Mouse (Mus musculus) forebrain, embryonic 11.5 days (tissue): ENCODE data around the gene Gm10037. TPM values are rescaled to one million over a fixed set of nuclear protein-coding genes. Genes with fewer than 3 reads are reported as not detected.
"Not testable (repeated sequence)": the region's sequence is repeated elsewhere in the genome, so short reads cannot be mapped to it uniquely, and the experiment has no call there.

Experiments
- ATAC-seq: fragments of 200-750 bp; cut with Nextera tagmentation; replicated peaks from 2 replicates; pipeline ENCODE4 v1.8.0; 2017; ENCODE audit warnings: moderate TSS enrichment; ENCODE audit not compliant: low FRiP score
- DNase-seq: peaks from one replicate; pipeline ENCODE4 v3.0.0-alpha.2; 2017; ENCODE audit warnings: low spot score
- H3K27ac ChIP-seq: fragments of 300-500 bp; sonication (generic); 2 replicates; pipeline ENCODE4 v1.5.1; 2014; ENCODE audit warnings: low read depth, low read length
- H3K27me3 ChIP-seq: fragments of 300-500 bp; sonication (generic); 2 replicates; pipeline ENCODE4 v1.6.1; 2014; ENCODE audit warnings: mild to moderate bottlenecking, low read length, mixed read lengths; ENCODE audit not compliant: control insufficient read depth, insufficient read depth
- H3K36me3 ChIP-seq: fragments of 300-500 bp; sonication (generic); 2 replicates; pipeline ENCODE4 v1.6.1; 2014; ENCODE audit warnings: mild to moderate bottlenecking, low read length, moderate library complexity, mixed read lengths; ENCODE audit not compliant: control insufficient read depth, insufficient read depth
- H3K4me1 ChIP-seq: fragments of 300-500 bp; sonication (generic); replicated peaks from 2 replicates; pipeline ENCODE4 v1.6.1; 2014; ENCODE audit warnings: low read length, mixed read lengths; ENCODE audit not compliant: control insufficient read depth, insufficient read depth
- H3K4me2 ChIP-seq: fragments of 300-500 bp; sonication (generic); 2 replicates; pipeline ENCODE4 v1.6.1; 2014; ENCODE audit warnings: low read depth, mild to moderate bottlenecking, low read length, moderate library complexity, mixed read lengths; ENCODE audit not compliant: severe bottlenecking
- H3K4me3 ChIP-seq: fragments of 300-500 bp; sonication (generic); 2 replicates; pipeline ENCODE4 v1.5.1; 2014; ENCODE audit warnings: low read depth, low read length
- H3K9ac ChIP-seq: fragments of 300-500 bp; sonication (generic); 2 replicates; pipeline ENCODE4 v1.6.1; 2014; ENCODE audit warnings: low read length
- H3K9me3 ChIP-seq: fragments of 300-500 bp; sonication (generic); 2 replicates; pipeline ENCODE4 v1.6.1; 2016; ENCODE audit warnings: low read length, mixed read lengths; ENCODE audit not compliant: control insufficient read depth
- WGBS: fragments of 180-500 bp; shearing (Covaris S2); extraction: QIAGEN DNeasy Blood & Tissue Kit; methylation state at CpG from one replicate; pipeline ENCODE4 v1.1.7; 2014; 5-methylcytosine and 5-hydroxymethylcytosine counted together
- polyA plus RNA-seq: library from polyadenylated mRNA; unstranded; fragments of >200 nt; fragmentation: Nextera tagmentation; extraction: Ambion mirVana; gene quantifications from 2 replicates; pipeline ENCODE4 v1.2.1, GENCODE M21; 2014

Gene Gm10037
- polyA plus RNA-seq, 1 experiment from 2014 or later: 2.7 TPM

DNA sequence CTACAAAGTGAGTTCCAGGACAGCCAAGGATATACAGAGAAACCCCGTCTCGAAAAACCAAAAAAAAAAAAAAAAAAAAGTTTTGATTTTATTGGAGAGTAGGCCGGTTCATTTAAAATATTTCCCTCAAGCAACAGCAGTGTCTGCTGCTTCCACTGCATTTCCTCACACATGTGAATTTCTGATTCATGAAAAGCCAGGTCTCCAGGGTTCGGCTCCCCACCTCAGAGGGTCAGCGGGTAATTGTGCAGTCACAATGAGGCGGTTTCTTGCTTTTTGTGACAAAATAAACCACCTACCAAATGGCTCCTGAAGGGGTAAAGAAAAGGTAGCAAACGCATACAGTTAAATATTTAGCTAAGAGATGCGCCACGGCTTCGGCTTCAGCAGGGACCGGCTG is 32.1 kb downstream of the Gm10037 start, which contains the start of gene BC048507:
TSS of gene BC048507 (plus strand) at position 301 of the 400 bp plus-strand sequence.
- Histone ChIP-seq H3K36me3 (no peaks in the 10 kb centered on the region), H3K27me3 (no peaks in the 10 kb centered on the region), H3K27ac (no peak within 1 kb of the TSS), H3K4me3 (no peak within 1 kb of the TSS), H3K4me1 (no peaks in the 10 kb centered on the region), H3K9me3 (no peaks in the 10 kb centered on the region; the same call in 1 of the 2 replicates), H3K4me2 (no peak within 1 kb of the TSS), H3K9ac (no peak within 1 kb of the TSS)
- DNase-seq: no peak
- 89% methylated on average over 11 of the region's 11 CpGs for WGBS
- no peak for ATAC-seq

DNA sequence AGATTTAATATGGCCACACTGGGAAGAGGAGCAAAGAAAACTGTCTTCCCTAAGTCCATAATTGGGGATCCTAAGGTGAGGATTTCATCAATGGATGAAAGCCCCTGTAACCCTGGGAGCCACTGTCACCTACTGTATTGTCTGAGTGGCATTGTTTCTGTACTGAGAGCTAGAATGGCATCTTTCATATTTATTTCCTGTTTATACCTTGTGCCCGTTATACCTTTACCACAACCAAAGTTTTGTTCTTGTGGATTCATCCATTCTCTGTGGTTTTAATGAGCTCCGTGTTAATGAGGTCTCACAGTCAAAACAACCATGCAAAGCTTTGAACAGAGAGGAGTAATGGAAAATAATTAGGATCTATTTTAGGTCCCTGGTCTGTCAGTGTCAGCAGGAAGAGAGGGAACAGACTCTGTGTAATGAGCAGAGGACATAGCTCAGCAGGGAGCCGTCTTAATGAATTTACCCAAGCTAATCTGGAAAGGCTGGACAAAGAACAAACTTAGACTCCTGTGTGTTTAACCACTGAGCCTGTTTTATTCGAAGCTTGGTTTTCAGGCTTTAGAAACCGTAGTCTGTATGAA is 34.0 kb downstream of the Gm10037 start:
- DNase-seq (peak; percentile 67), ATAC-seq (peak; percentile 96)
- no peaks in the 10 kb centered on the region for H3K36me3 ChIP-seq

DNA sequence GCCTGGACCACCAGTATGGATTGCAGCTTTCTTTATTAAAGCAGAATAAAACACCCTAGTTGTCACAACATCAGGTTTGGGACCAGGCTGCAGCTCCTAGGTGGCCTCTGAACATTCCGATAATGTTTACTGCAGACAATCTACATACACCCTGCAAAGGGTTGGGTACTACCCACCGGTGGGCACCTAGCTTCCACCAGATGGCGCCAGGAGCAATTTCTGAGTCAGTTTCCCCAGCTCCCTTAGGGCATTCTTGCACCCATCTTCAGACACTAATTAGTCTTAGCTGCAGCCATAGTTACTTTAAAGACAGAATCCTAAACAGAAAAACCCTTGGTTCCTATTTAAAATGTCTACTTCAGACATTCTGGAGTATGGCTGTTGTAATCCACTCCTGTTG is 37.0 kb downstream of the Gm10037 start:
- Histone ChIP-seq H3K4me3 (no peak overlapping the region), H3K4me2 (no peak overlapping the region), H3K27me3 (no peaks in the 10 kb centered on the region), H3K9ac (no peak overlapping the region), H3K4me1 (no peaks in the 10 kb centered on the region), H3K9me3 (no peaks in the 10 kb centered on the region; the same call in 1 of the 2 replicates), H3K36me3 (no peaks in the 10 kb centered on the region), H3K27ac (no peak overlapping the region)
- WGBS: 32% methylated on average over 3 of the region's 3 CpGs
- no peak for ATAC-seq
- peak; percentile 58 for DNase-seq

More for the DNA sequence above, 34.0 kb downstream of the Gm10037 start:
- H3K4me3 ChIP-seq: no peak overlapping the region
- H3K4me2 ChIP-seq: no peak overlapping the region
- WGBS: 18% methylated on average over 5 of the region's 5 CpGs
- H3K9ac ChIP-seq: no peak overlapping the region
- no peaks in the 10 kb centered on the region; the same call in 1 of the 2 replicates for H3K9me3 ChIP-seq
- H3K27me3 ChIP-seq: no peaks in the 10 kb centered on the region
- H3K27ac ChIP-seq: no peak overlapping the region
- no peaks in the 10 kb centered on the region for H3K4me1 ChIP-seq

DNA sequence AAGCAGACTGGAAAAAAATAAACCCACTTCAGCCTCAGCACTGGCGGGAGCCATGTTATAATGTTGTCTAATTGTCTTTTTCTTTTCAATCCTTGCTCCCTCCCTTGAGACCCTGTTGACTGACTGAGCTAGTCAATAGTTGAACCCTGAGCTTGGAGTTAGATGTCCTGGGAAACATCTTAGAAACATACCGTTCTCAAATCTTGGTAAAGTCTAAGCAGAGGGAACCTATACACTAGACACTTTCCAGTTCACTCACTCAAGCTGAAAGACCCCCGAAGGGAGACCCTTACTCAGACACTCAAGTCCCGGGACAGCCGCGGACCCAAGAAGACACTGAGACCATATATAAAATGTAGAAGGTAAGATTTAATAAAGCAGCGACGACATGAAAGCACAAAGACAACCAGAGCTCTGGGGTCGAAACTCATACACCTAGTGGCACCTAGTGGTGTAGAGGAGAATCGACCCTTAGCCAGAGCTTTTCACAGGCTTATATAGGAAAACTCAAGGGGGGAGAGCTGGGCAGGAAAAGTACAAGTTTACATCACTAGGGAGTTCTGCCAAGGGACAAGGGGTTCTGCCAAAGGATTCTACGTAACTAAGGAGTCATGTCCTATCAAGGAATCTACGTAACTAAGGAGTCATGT is 45.3 kb downstream of the Gm10037 start:
- H3K4me1 ChIP-seq, ATAC-seq, H3K27ac ChIP-seq, H3K4me3 ChIP-seq, H3K27me3 ChIP-seq, H3K9ac ChIP-seq, DNase-seq, H3K36me3 ChIP-seq, H3K4me2 ChIP-seq, H3K9me3 ChIP-seq: not testable (repeated sequence)
- WGBS: 38% methylated on average over 6 of the region's 12 CpGs

DNA sequence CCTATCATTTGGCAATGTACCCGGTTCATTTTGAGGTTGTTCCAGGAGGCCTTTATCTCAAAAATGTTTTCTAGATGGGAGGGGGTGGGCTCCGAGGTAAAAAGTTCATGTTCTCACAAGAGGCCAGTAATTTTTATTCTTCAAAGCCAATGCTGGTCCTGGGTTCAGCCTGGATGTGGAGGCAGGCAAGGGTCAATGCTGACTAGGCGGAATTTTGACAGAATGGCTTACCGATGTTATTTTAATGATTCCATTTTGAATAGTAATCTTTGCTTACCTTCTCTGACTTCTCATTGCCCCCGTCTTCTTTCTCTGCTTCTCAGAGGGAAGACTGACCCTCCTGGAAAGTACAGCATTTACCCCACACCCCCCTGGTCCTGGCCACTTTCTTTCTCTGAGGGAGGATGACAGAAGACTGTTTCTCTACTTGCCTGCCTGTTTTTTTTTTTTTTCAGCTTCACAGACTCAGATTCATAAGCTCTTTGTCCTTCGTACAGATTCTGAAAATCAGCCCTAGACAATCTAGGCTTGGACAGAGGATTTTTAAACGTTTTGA is 45.9 kb downstream of the Gm10037 start:
- 67% methylated on average over 6 of the region's 7 CpGs for WGBS
- H3K4me1 ChIP-seq: no peaks in the 10 kb centered on the region
- no peaks in the 10 kb centered on the region for H3K9me3 ChIP-seq
- no peak overlapping the region for H3K27ac ChIP-seq
- ATAC-seq (no peak), DNase-seq (no peak)
- no peaks in the 10 kb centered on the region for H3K36me3 ChIP-seq
- H3K9ac ChIP-seq: no peak overlapping the region
- H3K4me2 ChIP-seq: no peak overlapping the region
- H3K4me3 ChIP-seq: no peak overlapping the region
- H3K27me3 ChIP-seq: no peaks in the 10 kb centered on the region

DNA sequence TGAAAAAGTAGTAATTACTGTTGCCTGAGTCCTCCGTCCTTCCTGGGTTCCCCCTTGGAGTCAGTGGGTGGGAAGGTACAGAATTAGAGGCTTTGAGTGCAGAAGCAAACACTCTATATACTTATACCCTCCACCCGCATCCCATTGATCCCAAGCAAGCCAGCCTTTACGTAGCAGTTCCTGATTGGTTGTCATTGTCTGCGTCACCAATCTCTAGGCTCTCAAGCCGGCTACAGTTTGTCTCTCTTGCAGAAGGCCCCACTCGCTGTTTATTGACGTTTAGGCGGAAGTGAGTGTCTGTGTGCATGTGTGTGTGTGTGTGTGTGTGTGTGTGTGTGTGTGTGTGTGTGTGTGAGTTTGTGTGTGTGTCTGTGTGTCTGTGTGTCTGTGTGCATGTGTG is 53.1 kb downstream of the Gm10037 start:
- H3K9me3 ChIP-seq: no peaks in the 10 kb centered on the region

More for the DNA sequence above, 53.1 kb downstream of the Gm10037 start:
- ATAC-seq: no peak
- no peak overlapping the region for H3K27ac ChIP-seq
- H3K36me3 ChIP-seq: no peaks in the 10 kb centered on the region
- H3K4me3 ChIP-seq: no peak overlapping the region
- no peak for DNase-seq
- no peak overlapping the region for H3K4me2 ChIP-seq
- 94% methylated on average over 8 of the region's 8 CpGs for WGBS
- no peaks in the 10 kb centered on the region for H3K27me3 ChIP-seq
- no peaks in the 10 kb centered on the region for H3K4me1 ChIP-seq
- no peak overlapping the region for H3K9ac ChIP-seq

Other genes with a start within 250 kb of the Gm10037 start
- 4.1 and 5.5 TPM in 2 replicates for gene Zfp729b, start 221.4 kb upstream of the Gm10037 start, polyA plus RNA-seq
- gene Gm49345, start 193.3 kb upstream of the Gm10037 start, polyA plus RNA-seq: not detected in 2 replicates
- 3.4 and 4.5 TPM in 2 replicates for gene Zfp729a, start 193.3 kb upstream of the Gm10037 start, polyA plus RNA-seq
- 12.8 and 13.6 TPM in 2 replicates for gene Zfp738, start 144.0 kb upstream of the Gm10037 start, polyA plus RNA-seq
- 4.9 and 5.9 TPM in 2 replicates for gene Zfp65, start 101.9 kb upstream of the Gm10037 start, polyA plus RNA-seq
- 5.5 and 6.5 TPM in 2 replicates for gene Zfp85, start 75.9 kb upstream of the Gm10037 start, polyA plus RNA-seq
- 4.1 and 4.9 TPM in 2 replicates for gene Zfp493, start 51.4 kb upstream of the Gm10037 start, polyA plus RNA-seq
- gene Zfp273, start 17.4 kb upstream of the Gm10037 start, polyA plus RNA-seq: 7.7 and 8.1 TPM in 2 replicates
- not detected in 2 replicates for gene BC048507, start 32.2 kb downstream of the Gm10037 start, polyA plus RNA-seq